Mouse (Mus musculus): ENCODE data around the gene E130114P18Rik.

DNA sequence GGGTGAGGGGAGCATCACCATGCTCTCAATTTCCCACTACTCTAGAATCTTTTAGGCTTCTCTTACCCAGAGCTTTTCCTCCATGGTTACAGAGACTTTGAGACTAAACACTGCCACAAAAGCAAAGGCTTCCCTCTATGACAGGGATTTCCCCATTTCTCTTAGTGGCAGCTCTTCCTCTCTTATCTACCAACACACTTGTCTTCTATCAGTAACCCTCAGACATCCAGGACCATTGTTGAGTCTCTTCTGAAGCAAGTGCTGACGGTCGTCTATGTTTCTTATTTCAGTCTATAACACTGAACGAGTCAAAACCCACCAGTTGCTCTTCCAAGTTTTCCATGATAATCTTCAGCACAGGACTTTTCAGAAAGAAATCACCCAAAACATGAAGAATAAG, 137.5 kb downstream of the E130114P18Rik start:
- no peak for TF ChIP-seq CTCF (IDR thresholded peaks at IDR 0.05; ENCODE audit: borderline replicate concordance, insufficient read depth, low read depth, low read length)
- no peak for TF ChIP-seq POLR2A (IDR thresholded peaks at IDR 0.05; ENCODE audit: borderline replicate concordance, insufficient read depth, low read length)
